Mouse (Mus musculus) lung, embryonic 14.5 days (tissue): ENCODE measurements at regions not wholly inside any gene's neighbourhood (a gene's known extent, or its start where the extent isn't known, plus 50 kb on each side); places are given as distances from the start of the nearest gene placed in this dataset.
A peak's percentile ranks its signal among the peaks of the same experiment; 100 is the strongest.

Source experiments
- ATAC-seq: fragments of 200-750 bp; cut with Nextera tagmentation; 2 replicates; pipeline ENCODE4 v1.8.0; 2017; ENCODE audit warnings: mild to moderate bottlenecking, moderate TSS enrichment, moderate library complexity; ENCODE audit not compliant: insufficient read depth
- DNase-seq: peaks from one replicate; pipeline ENCODE4 v3.0.0-alpha.2; 2015
- H3K27ac ChIP-seq: fragments of 300-500 bp; sonication (generic); 2 replicates; pipeline ENCODE4 v1.5.1; 2014; ENCODE audit warnings: low read depth, mild to moderate bottlenecking, moderate library complexity
- H3K27me3 ChIP-seq: fragments of 300-500 bp; sonication (generic); 2 replicates; pipeline ENCODE4 v1.6.1; 2014; ENCODE audit warnings: low read length, control low read depth; ENCODE audit not compliant: insufficient read depth
- H3K36me3 ChIP-seq: fragments of 300-500 bp; sonication (generic); 2 replicates; pipeline ENCODE4 v1.6.1; 2014; ENCODE audit warnings: control low read depth; ENCODE audit not compliant: insufficient read depth
- H3K4me1 ChIP-seq: fragments of 300-500 bp; sonication (generic); 2 replicates; pipeline ENCODE4 v1.6.1; 2014; ENCODE audit warnings: antibody characterized with exemption, control low read depth; ENCODE audit not compliant: insufficient read depth
- H3K4me2 ChIP-seq: fragments of 300-500 bp; sonication (generic); 2 replicates; pipeline ENCODE4 v1.6.1; 2014; ENCODE audit warnings: mild to moderate bottlenecking
- H3K4me3 ChIP-seq: fragments of 300-500 bp; sonication (generic); 2 replicates; pipeline ENCODE4 v1.5.1; 2014; ENCODE audit warnings: low read depth, low read length
- H3K9ac ChIP-seq: fragments of 300-500 bp; sonication (generic); 2 replicates; pipeline ENCODE4 v1.6.1; 2014
- H3K9me3 ChIP-seq: fragments of 300-500 bp; sonication (generic); 2 replicates; pipeline ENCODE4 v1.6.1; 2016; ENCODE audit warnings: low read depth, low read length, control low read depth
- CTCF ChIP-seq: IDR thresholded peaks from 2 replicates; pipeline ENCODE4 v1.5.1; 2016; ENCODE audit warnings: antibody characterized with exemption, low read depth
- WGBS: fragments of 180-500 bp; shearing (Covaris S2); extraction: QIAGEN DNeasy Blood & Tissue Kit; methylation state at CpG from one replicate; pipeline ENCODE4 v1.1.7; 2014; 5-methylcytosine and 5-hydroxymethylcytosine counted together

GRCm38 (mm10) chr13:60080113-60080512, 97.1 kb downstream of the Gas1 start:
- no peaks in the 10 kb centered on the region for H3K4me1 ChIP-seq
- H3K27ac ChIP-seq, result no peak overlapping the region
- H3K4me2 ChIP-seq, result no peak overlapping the region
- TF ChIP-seq CTCF, result no peak
- no peaks in the 10 kb centered on the region for H3K9me3 ChIP-seq
- H3K36me3 ChIP-seq, result no peaks in the 10 kb centered on the region
- WGBS, result 79% methylated on average over 10 of the region's 10 CpGs
- no peak overlapping the region for H3K9ac ChIP-seq
- no peaks in the 10 kb centered on the region for H3K27me3 ChIP-seq
- no peak overlapping the region for H3K4me3 ChIP-seq
- ATAC-seq (no peak), DNase-seq (no peak)

GRCm38 (mm10) chr13:60078331-60079050, 98.7 kb downstream of the Gas1 start:
- H3K4me2 ChIP-seq, result no peak overlapping the region
- H3K36me3 ChIP-seq, result no peaks in the 10 kb centered on the region
- DNase-seq (no peak), ATAC-seq (no peak)
- no peak overlapping the region for H3K27ac ChIP-seq
- 59% methylated on average over 8 of the region's 8 CpGs for WGBS
- H3K4me1 ChIP-seq, result no peaks in the 10 kb centered on the region
- no peaks in the 10 kb centered on the region for H3K9me3 ChIP-seq
- H3K4me3 ChIP-seq, result no peak overlapping the region
- H3K9ac ChIP-seq, result no peak overlapping the region
- TF ChIP-seq CTCF, result no peak
- H3K27me3 ChIP-seq, result no peaks in the 10 kb centered on the region

GRCm38 (mm10) chr13:60076147-60076800, 100.9 kb downstream of the Gas1 start:
- H3K4me1 ChIP-seq, result no peaks in the 10 kb centered on the region
- no peak overlapping the region for H3K27ac ChIP-seq
- ATAC-seq (no peak; the same call in 1 of the 2 replicates), DNase-seq (no peak)
- H3K4me2 ChIP-seq, result no peak overlapping the region
- H3K9me3 ChIP-seq, result no peaks in the 10 kb centered on the region
- WGBS, result 55% methylated on average over 6 of the region's 6 CpGs
- no peak for TF ChIP-seq CTCF
- H3K9ac ChIP-seq, result no peak overlapping the region
- H3K27me3 ChIP-seq, result no peaks in the 10 kb centered on the region
- H3K36me3 ChIP-seq, result no peaks in the 10 kb centered on the region
- no peak overlapping the region for H3K4me3 ChIP-seq

- TF ChIP-seq CTCF, result no peak
- no peak overlapping the region for H3K4me3 ChIP-seq
- H3K9me3 ChIP-seq, result no peaks in the 10 kb centered on the region
- DNase-seq (no peak), ATAC-seq (no peak)
- no peak overlapping the region for H3K9ac ChIP-seq
- WGBS, result 39% methylated on average over 9 of the region's 9 CpGs
- peaks cover 7% of the 10 kb centered on the region; the same call in 1 of the 2 replicates for H3K4me1 ChIP-seq
- no peak overlapping the region for H3K4me2 ChIP-seq
- H3K27me3 ChIP-seq, result no peaks in the 10 kb centered on the region
- no peak overlapping the region for H3K27ac ChIP-seq
- no peaks in the 10 kb centered on the region for H3K36me3 ChIP-seq
Observed at GRCm38 (mm10) chr13:60071595-60071994, 105.6 kb downstream of the Gas1 start.

- H3K4me3 ChIP-seq, result no peak overlapping the region
- H3K9ac ChIP-seq, result no peak overlapping the region
- 21% methylated on average over 9 of the region's 9 CpGs for WGBS
- H3K9me3 ChIP-seq, result no peaks in the 10 kb centered on the region
- ATAC-seq (peak; percentile 58), DNase-seq (peak; percentile 83)
- no peaks in the 10 kb centered on the region for H3K27me3 ChIP-seq
- H3K27ac ChIP-seq, result peak overlapping the region; percentile 69; the same call in 1 of the 2 replicates
- TF ChIP-seq CTCF, result peak; percentile 43
- H3K4me1 ChIP-seq, result peaks cover 7% of the 10 kb centered on the region; the same call in 1 of the 2 replicates
- no peak overlapping the region for H3K4me2 ChIP-seq
- H3K36me3 ChIP-seq, result no peaks in the 10 kb centered on the region
Observed at GRCm38 (mm10) chr13:60069196-60069595, 108.0 kb downstream of the Gas1 start.

GRCm38 (mm10) chr13:60067325-60067724, 109.8 kb downstream of the Gas1 start:
- WGBS, result 85% methylated on average over 9 of the region's 9 CpGs
- Histone ChIP-seq H3K9me3 (no peaks in the 10 kb centered on the region), H3K36me3 (no peaks in the 10 kb centered on the region), H3K27ac (no peak overlapping the region), H3K4me2 (no peak overlapping the region), H3K27me3 (no peaks in the 10 kb centered on the region), H3K4me3 (no peak overlapping the region), H3K4me1 (peaks cover 7% of the 10 kb centered on the region; the same call in 1 of the 2 replicates), H3K9ac (no peak overlapping the region)
- no peak for DNase-seq
- no peak for ATAC-seq
- TF ChIP-seq CTCF, result no peak

- 47% methylated on average over 6 of the region's 6 CpGs for WGBS
- Histone ChIP-seq H3K27ac (no peak overlapping the region), H3K4me2 (no peak overlapping the region), H3K27me3 (no peaks in the 10 kb centered on the region; the same call in 1 of the 2 replicates), H3K4me1 (peaks cover 4% of the 10 kb centered on the region), H3K36me3 (no peaks in the 10 kb centered on the region), H3K4me3 (no peak overlapping the region), H3K9me3 (no peaks in the 10 kb centered on the region), H3K9ac (no peak overlapping the region)
- TF ChIP-seq CTCF, result no peak
- DNase-seq (peak; percentile 41), ATAC-seq (no peak)
Observed at GRCm38 (mm10) chr13:60061589-60061988, 115.6 kb downstream of the Gas1 start.
